Mouse (Mus musculus): ENCODE measurements around the gene Dab2.

The Dab2 gene

GRCm38 (mm10) chr15:6483561-6483960, 184.0 kb downstream of the Dab2 start:
- no peak for DNase-seq (ENCODE audit: low spot score)

All from layer of hippocampus, adult 11-12 months (tissue).